Mouse (Mus musculus) heart, postnatal 14 days (tissue): ENCODE data around the gene Tead3. TPM values are rescaled to one million over a fixed set of nuclear protein-coding genes. Genes with fewer than 3 reads are reported as not detected.

Experiments
- DNase-seq, 2 experiments: peaks; one replicate each; pipeline ENCODE4 v3.0.0; 2021 to 2022
- intact Hi-C: fragments of 180-260 bp; cut with DNase I; formaldehyde crosslinking; loops from one replicate; pipeline ENCODE4 v1.15.1; 2025
- total RNA-seq, 2 experiments: library from RNA; stranded (reverse); gene quantifications; 2 replicates each; pipeline ENCODE4 v1.2.3; 2021

The Tead3 gene
- total RNA-seq, 2 experiments from 2014 or later = 12.3 to 19.2 TPM

- no peak for DNase-seq
- intact Hi-C loops = no loop called here
Observed at GRCm38 (mm10) chr17:28286133-28286532, 64.5 kb downstream of the Tead3 start.

GRCm38 (mm10) chr17:28283199-28283598, 67.4 kb downstream of the Tead3 start:
- intact Hi-C loops = no loop called here
- DNase-seq = no peak

- intact Hi-C loops = no loop called here
- no peak for DNase-seq
Observed at GRCm38 (mm10) chr17:28281866-28282441, 68.7 kb downstream of the Tead3 start.

Other genes with a start within 250 kb of the Tead3 start
- gene Scube3, start 208.7 kb downstream of the Tead3 start, total RNA-seq = 1 to 10 TPM in 1 of 2 experiments, under 1 TPM in 1; 0.46 to 1.4 TPM
- gene Zfp523, start 173.7 kb downstream of the Tead3 start, total RNA-seq = 10 to 100 TPM; 16.6 to 17.0 TPM
- 1 to 10 TPM; 4.7 to 7.1 TPM for gene Def6, start 143.0 kb downstream of the Tead3 start, total RNA-seq
- gene Ppard, start 118.1 kb downstream of the Tead3 start, total RNA-seq = 10 to 100 TPM; 37.7 to 39.4 TPM
- 10 to 100 TPM; 12.8 to 14.2 TPM for gene Fance, start 37.3 kb downstream of the Tead3 start, total RNA-seq
- 100 to 1,000 TPM; 411 to 471 TPM for gene Rpl10a, start 22.3 kb downstream of the Tead3 start, total RNA-seq
- under 1 TPM; 0.41 TPM for gene Tulp1, start 14.4 kb upstream of the Tead3 start, total RNA-seq
- gene Fkbp5, start 166.7 kb upstream of the Tead3 start, total RNA-seq = 10 to 100 TPM; 36.9 to 41.0 TPM
- gene Armc12, start 180.0 kb upstream of the Tead3 start, total RNA-seq = not detected
- not detected for gene Clpsl2, start 198.6 kb upstream of the Tead3 start, total RNA-seq
- gene Clps, start 209.9 kb upstream of the Tead3 start, total RNA-seq = not detected
- not detected for gene Lhfpl5, start 224.8 kb upstream of the Tead3 start, total RNA-seq